Mouse (Mus musculus): Measurements from ENCODE around the gene Myo1c. TPM values are rescaled to one million over a fixed set of nuclear protein-coding genes. Genes with fewer than 3 reads are reported as not detected.

Gene Myo1c
- polyA plus RNA-seq, 1 experiment = 166 TPM

Other genes starting within 250 kb of the Myo1c start
- gene Serpinf1, start 227.8 kb upstream of the Myo1c start, polyA plus RNA-seq (2012; fragmentation: generic; extraction: Trizol) = 1,152 TPM
- gene Serpinf2, start 210.9 kb upstream of the Myo1c start, polyA plus RNA-seq (2012; fragmentation: generic; extraction: Trizol) = 0.07 TPM
- 21.6 TPM for gene Wdr81, start 195.8 kb upstream of the Myo1c start, polyA plus RNA-seq (2012; fragmentation: generic; extraction: Trizol)
- gene Tlcd2, start 188.8 kb upstream of the Myo1c start, polyA plus RNA-seq (2012; fragmentation: generic; extraction: Trizol) = 1.5 TPM
- gene Prpf8, start 163.7 kb upstream of the Myo1c start, polyA plus RNA-seq (2012; fragmentation: generic; extraction: Trizol) = 104 TPM
- 3.2 TPM for gene Rilp, start 140.4 kb upstream of the Myo1c start, polyA plus RNA-seq (2012; fragmentation: generic; extraction: Trizol)
- 0.11 TPM for gene Scarf1, start 137.0 kb upstream of the Myo1c start, polyA plus RNA-seq (2012; fragmentation: generic; extraction: Trizol)
- gene Slc43a2, start 118.8 kb upstream of the Myo1c start, polyA plus RNA-seq (2012; fragmentation: generic; extraction: Trizol) = 2.2 TPM
- gene Pitpna, start 62.4 kb upstream of the Myo1c start, polyA plus RNA-seq (2012; fragmentation: generic; extraction: Trizol) = 118 TPM
- gene Inpp5k, start 19.5 kb upstream of the Myo1c start, polyA plus RNA-seq (2012; fragmentation: generic; extraction: Trizol) = 8.9 TPM
- 39.3 TPM for gene Crk, start 28.8 kb downstream of the Myo1c start, polyA plus RNA-seq (2012; fragmentation: generic; extraction: Trizol)
- gene Ywhae, start 82.4 kb downstream of the Myo1c start, polyA plus RNA-seq (2012; fragmentation: generic; extraction: Trizol) = 528 TPM
- gene Doc2b, start 145.5 kb downstream of the Myo1c start, polyA plus RNA-seq (2012; fragmentation: generic; extraction: Trizol) = 0.04 TPM

Measured in C2C12 (cell line).